Mouse (Mus musculus): ENCODE data around the gene Tradd.

Tradd gene

DNA sequence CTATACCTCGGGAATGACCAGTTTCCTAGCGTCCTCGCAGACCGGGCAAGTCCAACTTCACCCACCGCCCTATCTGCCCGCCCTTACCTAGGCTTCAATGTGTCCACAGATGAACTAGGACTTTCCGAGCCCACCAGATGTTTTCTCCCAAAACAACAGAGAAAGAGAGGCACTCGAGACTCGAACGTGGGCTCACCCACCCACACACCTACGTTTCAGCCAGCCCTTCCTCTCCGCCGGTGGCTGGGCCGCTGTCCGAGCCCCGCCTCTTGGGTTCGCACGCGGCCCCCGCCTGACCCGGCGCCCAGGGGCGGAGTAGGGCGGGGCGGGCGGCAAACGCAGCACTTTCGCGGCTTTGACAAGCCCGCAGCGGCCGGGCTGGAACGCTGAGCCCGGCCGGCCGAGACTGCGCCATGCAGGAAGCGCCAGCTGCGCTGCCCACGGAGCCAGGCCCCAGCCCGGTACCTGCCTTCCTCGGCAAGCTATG is 5.1 kb upstream of the Tradd start, which contains the start of gene Hsf4:
Gene Hsf4, plus strand, starts transcription at position 341 of the 487 bp plus-strand sequence.
- DNase-seq: peak; percentile 71

DNA sequence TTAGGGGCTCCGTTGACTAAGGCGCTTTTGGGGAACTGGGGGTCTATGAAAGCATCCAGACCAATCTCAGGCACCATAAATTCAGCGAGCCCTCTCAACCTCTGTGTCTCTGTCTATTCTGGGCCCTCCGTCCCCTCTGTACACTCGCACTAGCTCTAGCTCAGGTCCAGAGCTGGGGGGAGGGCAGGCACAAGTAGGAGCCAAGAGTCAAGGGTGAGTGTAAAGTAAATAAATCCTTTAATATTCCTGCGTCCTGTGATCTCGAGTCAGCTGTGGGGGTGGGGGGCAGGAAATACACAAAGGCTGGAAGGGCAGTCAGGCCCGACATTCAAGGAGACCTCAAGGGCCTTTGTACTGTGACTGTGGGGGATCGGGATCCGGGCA is 4.7 kb upstream of the Tradd start:
- no peak for DNase-seq

DNA sequence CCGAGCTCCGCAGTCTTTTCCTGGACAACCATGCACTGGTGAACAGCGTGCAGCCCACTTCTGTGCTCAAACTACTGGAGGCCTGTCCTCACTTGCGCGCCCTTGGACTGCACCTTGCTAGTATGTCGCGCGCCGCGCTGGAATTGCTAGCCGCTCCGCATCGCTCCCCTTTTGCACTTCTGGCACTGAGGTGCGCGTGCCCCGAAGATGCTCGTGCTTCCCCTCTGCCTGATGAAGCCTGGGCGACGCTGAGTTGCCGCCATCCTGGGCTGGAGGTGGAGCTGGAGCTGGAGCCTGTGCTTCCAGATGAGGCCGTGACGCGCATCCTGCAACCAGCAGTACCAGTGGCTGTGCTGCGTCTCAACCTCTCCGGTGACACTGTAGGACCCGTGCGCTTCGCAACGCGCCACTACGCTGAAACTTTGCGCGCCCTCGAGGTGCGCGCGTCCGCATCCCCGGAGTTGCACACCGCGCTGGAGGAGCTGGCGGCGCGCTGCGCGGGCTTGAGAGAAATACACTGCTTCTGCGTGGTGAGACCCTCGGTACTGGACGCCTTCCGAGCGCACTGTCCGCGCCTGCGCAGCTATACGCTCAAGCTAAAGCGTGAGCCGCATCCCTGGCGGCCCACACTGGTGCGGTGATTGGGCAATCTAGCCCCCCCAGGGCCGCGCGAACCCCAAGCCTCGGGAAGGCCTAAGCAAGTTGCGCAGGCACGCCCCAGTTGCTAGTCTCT is 4.1 kb upstream of the Tradd start:
- peak; percentile 74 for DNase-seq

DNA sequence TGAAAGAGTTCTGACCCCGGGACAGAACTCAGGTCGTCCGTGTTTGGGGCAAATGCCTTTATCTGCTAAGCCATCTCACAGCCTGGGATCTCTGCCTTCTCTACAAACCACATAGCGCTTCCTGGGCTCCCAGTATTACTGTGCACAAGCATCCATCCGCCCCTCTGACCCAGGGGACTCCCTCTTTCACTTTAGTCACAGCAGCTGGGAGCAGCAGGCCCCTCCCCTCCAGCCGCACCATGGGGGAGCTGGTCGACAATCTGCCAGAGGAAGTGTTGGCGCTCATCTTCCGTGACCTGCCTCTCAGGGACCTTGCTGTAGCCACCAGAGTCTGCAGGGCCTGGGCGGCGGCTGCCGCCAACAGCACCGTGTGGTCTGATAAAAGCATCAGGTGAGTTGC is 2.4 kb upstream of the Tradd start:
- DNase-seq: peak; percentile 31

DNA sequence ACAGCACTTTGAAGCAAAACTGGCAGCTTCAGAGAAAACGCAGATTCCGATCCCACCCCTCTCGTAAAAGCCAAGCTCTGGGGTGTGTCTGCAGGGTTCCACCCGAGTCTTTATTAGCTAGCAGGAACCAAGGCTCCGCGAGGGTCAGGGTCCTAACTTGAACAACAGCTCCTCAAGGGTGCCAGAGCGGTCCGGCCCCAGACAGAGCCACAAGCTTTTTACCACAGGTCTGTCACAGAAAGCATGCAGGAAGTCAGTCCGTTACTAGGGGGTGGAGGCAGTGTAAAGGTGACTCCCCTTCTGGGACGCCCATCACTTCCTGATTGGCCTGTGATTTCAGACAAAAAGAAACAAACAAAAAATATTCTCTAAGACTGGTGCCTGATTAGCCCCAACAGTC is 719 bp upstream of the Tradd start:
- peak; percentile 34 for DNase-seq

DNA sequence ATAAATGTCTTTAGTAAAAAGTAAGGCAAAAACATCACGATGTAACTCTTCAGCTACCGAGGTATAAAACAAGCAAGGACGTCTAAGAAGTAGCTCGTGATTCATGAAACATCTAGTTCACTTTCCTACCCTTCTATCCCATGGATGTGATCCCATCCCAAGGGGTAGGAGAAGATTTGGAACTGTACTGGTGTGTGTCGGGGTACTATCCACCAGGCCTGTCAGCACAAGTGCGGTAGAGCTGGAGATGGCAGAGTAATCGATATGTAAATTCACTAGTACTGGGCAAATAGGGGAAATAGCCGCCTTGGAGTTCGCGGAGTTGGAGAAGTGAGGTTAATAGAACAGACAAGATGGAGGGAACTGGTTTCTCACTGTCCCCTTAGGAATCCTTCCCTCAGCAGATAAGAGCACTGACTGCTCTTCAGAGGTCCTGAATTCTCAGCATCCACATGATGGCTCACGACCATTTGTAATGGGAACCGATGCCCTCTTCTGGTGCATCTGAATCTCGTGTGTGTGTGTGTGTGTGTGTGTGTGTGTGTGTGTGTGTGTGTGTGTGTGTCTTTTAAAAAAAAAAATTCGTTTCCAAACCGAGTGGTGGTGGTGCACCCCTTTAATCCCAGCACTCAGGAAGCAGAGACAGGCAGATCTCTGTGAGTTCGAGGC is 1.0 kb downstream of the Tradd start:
- peak; percentile 20 for DNase-seq

DNA sequence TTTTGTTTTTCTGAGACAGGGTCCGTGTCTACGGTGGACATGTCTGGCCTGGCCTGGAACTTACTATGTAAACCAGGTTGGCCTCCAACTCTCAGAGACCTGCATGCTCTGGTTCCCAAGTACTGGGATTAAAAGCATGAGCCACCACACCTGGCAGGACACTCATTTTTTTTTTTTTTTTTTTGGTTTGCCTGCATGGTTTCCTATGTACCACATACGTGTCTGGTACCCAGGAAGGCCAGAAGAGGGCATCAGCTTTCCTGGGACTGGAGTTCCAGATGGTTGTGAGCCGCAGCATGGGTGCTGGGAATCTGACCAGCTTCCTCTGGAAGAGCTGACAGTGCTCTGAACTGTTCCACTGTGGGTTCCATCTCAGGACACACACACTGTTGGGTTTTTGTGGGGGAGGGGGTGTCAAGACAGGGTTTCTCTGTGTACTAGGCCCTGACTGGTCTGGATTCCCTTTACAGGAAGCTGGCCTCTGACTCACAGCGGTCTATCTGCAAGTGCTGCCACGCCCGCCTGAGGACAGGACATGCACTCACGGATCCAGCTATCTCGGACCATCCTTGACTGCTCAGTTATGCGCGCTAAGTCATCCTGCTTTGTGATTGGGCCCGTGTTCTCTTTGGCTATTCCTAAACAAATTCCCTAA is 3.0 kb downstream of the Tradd start:
- DNase-seq: no peak

DNA sequence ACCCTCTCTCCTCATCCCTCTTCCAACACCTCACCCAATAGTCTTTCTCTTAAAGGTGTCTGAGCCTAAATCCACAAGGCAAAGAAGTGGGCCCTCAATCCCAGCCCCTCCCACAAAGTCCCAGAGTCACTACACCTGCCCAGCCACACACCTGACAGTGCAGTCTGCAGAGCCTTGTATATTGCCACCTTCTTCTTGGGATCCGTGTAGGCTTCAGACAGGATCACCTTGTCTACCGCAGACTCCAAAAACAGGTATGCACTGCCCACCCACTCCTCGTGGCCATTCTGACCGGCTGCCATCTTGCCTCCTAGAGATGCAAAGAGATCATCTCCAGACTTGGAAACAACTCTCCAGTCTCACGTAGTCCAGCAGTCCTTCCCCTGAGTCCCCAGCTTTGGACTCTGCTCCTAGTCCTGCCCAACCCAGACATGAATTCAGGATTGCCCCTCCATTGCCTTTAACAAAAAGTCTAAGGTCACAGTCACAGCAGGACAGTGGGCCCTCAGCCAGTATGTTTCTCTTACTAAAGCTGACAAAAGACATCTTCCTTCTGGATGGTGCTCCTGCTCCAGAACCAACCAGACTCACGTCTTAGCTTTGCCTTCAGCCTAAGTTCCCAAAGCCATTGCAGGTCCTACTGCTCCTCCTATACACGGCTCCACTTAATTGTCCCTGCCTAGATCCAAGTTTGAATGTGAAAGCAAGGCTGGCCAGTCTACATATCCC is 3.9 kb downstream of the Tradd start:
- peak; percentile 30 for DNase-seq

DNA sequence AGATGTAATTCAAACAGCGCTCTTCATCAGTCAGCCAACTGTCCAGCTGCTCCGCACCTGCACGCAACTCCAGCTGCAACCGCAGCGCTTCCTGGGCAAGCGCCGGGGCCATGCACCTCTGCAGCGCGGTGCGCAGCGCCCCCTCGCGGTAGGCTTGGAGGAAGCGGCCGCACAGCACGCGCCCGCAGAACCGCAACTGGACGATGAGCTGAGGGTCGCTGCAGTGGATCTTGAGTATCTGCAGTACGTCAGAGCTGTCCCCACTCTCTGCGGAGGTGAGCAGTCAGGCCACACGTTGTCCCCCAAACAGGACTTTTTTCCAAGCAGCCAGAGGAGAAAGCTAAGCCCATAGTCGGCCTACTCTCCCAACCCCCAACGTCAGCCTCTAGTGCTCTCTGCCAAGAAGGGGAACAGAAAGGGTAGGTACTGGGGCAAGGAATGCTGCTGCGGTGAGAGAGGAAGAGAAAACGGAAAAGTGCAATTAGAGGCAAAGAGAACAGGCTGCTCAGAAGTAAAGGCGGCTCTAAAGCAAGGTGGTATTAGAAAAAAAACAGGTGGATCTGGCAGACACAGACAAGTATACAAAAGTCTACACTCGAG is 4.6 kb downstream of the Tradd start:
- DNase-seq: peak; percentile 68

DNA sequence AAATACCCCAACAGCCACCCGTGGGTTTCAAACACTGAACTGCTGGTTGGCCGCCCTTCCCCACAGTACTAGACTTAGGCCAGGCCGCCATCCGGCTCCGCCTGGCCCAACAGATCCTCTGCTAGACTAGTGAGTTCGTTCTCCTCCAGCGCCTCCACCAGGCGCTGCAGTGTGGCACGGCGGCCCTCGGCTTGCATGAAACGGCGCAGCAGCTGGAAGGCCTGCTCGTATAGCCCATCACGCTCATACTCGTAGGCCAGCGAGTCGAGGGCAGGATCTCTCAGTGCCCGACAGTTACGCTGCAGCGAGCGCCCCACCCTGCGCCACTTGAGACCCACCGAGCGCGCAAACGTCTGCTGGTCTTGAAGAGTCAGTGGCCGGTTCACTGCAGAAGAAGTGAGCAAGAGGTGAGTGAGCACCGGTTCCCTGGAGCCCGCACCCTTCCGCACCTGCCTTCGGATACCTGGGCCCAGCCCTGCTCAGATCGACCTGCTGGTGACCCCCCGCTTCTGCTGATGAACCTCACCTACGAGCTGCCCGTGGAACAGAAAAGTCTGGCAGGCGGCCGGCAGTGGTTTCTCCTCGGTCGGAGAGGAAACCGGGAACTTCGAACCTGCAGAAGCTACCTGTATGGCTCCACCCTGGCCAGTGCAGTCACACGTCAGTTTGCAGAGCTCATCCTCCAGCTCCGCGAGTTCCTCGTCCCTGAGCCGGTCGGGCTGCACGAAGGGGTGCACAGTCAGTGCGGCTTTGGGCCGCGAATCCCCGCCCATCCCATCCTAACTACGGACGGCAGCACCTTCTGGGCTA is 5.3 kb downstream of the Tradd start:
- DNase-seq: peak; percentile 39

DNA sequence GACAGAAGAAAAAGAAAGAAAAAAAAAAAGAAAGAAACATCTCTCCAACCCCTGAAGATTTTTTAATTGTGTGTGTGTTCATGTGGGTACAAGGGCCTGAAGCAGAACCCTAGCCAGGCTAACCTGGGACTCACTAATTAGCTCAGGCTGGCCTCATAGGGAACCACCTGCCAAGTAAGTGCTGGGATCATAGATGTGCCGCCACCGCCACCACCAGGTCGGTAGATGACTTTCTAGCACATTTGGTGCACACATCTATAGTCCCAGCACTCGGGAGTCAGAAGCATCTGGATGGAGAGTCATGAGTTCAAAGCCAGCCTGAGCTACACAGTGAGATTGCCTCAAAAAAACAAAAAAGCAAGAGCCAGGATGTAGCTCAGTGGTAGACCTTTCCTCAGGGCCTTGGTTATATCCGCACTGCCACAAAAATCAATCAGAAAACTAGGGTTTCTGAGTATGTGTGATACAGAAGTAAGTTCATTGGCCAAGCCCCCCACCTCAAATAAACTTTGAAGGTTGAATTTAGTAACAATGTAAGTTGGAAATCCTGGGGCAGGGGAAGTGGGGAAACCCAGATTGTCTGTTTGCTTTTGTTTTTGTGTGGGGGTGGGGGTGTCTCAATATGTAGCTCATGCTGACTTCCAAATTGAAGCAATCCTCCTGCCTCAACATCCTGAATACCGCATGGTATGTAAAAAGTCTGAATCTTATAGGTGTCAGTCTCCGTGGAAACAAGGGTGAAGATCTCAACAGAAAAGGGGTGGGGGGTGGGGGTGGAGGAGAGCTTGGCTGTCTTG is 6.9 kb downstream of the Tradd start:
- DNase-seq: peak; percentile 17

DNA sequence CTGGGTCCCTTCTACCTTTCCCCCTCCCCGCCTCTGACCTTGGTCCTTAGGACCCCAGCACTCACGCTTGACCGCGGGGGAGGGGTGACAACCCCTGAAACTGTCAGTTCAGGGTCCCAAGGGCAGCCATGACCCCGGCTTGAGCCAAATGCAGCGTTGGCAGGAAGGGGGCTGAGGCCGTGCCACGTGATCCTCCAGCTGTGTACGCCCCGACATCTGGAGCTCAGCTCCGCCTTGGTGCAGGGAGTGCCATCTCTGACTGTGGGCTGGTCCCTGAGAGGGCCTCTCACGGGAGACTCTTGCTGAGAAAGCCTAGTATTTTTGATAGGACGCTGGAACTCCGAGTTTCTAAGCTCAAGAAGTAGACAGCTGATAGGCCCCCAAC is 9.5 kb downstream of the Tradd start, which contains the start of gene B3gnt9:
Gene B3gnt9, minus strand, starts transcription at position 188 of the 385 bp plus-strand sequence.
- no peak for DNase-seq

DNA sequence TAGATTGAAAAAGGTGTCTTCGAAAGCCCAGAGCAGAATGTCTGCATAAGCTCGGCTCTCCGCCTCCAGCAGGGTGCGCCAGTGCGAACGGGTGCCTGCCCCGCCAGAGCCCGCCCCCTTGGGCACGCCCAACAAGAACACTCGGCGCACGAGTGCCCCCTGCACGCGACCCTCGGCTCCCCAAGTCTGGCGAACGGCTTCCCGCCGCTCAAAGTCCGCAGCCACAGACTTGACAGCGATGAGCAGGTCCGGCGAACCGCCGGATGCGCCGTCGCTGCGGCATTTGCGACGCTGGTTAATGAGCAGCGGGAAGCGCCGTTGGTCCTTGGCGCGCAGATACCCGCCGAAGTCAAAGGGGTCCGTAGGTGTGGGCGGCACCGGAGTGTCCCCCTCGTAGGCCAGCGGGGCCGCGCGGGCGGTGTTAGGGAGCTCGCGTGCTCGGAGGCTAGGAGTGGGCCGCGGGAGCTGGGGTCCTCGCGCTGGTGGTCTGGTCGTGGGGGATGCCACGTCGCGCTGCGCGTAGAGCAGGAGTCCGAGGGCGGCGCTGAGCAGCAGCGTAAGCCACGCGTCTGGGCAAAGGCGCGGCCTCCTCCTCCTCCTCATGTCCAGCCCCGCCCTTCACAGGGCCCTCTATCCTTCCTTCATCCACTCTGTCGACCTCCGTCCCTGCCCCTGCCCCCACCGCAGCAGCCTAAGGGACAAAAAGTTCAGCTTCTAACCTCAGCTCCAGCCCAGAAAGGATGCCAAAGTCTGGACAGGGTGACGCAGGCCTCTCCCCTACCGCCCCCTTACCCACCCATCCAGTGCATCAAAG is 10.1 kb downstream of the Tradd start:
- peak; percentile 81 for DNase-seq

DNA sequence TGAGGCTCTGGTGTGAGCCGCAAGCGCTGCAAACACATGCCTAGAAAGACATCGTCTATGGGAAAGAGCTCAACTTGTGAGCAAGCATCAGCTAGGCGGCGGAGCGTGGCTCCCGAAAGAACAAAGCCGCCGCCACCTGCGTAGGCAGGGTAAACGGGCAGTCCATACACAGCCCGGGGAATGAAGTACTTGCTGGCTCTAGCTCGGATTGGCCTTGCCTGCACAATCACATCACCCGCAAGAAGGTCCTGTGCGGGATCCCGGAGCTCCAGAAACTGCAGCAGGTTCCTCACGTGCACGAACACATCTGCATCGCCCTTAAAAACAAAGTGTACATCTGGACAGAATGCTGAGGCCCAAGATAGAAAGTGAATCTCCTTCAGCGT is 10.7 kb downstream of the Tradd start:
- DNase-seq: no peak

DNA sequence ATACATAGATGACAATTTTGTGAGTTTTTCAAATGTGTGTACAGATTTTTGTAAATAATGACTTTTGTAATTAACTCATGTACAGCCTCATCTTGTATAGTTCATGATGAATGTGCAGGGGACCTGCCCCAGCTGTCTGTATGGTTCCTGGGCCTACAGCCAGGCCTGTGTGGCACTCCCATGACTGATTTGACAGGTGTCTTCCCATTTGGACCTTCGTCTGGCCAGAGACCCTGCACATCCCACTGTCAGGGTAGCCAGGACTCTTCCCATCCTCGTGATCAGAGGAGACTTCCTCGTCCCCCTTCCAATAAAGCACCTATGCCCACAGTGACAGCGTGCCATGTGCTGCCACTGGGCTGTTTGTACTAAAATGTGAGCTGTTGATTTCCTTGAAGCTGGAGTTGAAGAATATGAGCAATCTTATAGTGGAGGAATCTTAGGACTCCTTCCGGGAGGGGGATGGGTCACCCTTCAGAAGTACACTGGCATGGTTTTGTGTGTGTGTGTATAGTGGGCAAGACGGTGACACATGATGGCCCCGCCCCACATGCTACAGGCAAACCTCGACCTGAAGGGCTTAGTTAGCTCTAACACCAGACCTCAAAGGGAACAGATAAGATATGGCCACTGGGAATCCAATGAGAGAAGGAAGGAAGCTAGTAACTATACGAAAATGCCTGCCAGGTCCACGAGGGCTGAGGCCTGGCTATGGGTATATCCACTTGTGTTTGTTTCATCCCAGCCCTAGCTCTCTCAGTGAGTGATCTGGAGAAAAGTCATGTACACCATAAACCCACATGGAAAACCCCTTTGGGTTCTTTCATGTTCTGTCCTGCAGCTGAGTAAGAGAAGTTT is 11.5 kb downstream of the Tradd start:
- DNase-seq: peak; percentile 23

DNA sequence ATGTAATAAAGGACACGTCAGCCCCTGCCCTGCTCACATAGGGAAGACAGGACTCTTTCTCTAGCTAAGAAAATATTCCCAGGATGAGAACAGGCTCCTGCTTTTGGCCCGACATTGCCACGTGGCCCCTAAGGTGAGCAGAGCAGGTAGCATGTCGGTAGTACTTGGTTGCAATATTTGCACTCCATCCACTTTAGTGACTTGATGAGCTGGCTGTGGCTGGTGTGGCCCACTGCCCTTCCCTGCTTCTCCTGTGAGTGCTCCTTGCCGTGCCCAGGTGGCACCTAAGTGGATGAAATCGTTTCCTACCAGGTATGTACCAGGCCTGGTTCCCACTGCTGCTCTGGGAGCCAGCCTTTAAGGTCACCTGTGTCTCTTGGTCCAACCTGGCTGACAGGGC is 12.5 kb downstream of the Tradd start:
- no peak for DNase-seq

DNA sequence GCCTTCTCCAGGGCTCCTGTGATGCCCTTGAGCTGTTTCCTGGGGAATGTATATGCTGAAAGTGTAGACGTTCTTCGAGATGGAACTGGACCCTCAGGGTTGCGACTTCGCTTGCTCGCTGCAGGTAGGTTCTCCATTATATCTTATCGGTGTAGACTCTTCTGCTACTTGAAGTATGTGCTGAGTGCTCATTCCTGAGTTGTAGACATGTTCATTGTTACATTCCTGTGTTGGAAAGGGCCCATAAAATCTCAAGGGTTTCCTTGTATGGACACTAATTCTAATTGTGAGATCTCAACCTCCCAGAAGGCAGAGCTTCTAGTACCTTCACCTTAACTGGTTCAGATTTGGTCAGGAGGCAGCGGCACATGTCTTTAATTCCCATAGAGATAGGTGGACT is 23.4 kb downstream of the Tradd start:
- DNase-seq: no peak

DNA sequence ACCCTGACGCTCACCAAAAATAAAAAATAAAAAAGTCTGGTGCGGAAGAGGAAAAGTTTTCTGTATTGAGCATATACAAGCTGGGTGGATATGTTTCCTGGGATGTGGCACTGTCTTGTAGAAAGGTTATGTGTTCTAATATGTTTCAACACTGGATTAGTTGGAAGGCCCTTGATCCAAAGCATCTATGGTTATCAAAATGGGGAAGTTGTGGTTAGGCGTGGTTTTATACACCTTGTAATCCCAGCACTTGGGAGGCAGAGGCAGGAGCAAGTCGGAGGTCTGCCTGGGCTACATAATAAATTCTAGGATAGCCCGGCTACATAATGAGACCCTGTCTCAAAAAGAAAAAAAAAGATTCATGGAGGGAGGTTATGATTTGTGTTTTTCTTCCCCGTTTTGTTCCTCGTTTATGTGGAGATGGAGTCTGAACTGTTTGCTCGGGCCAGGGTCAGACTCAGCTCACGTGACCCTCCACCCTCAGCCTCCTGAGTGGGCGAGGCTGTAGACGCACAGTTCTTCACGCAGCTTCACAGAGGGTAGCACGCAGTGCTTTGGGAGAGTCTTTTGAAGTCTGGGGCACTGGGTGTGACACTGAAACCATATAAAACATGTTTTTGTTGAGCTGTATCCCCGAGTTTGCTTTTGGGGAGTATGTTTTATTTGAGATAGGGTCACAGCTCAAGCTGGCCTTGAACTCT is 26.8 kb downstream of the Tradd start:
- no peak for DNase-seq
